Mouse (Mus musculus): Measurements from ENCODE around the gene Mdm2.

The Mdm2 gene

DNA sequence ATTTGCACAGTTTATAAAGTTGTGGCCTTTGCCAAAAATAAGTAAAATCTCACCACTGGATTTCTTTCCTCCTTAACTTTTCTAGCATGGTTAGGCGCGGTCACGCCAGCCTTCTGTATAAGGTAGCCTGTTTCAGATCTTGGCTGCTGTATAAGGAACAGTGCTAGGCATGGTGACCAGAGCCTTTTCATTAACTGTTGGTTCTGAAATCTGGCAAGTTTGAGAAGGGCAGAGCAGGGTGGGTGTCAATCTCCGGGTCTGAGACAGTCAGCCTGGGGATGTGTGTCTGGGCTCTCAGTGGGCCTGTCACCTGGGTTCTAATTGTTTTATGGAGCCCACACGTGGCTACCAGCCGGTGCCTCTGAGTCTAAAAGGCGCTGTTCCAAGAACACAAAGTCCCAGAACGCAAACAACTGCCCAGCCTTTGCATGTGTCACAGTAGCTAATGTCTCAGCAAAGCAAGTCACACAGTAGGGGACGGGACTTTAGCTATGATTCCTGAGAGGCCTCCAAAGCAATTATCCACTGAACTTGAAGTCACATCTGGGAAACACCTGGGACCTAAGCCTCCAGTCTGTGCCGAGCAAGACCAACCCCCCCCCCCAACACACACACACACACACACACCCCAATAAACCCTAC lies 41.0 kb downstream of the Mdm2 start:
- no peak for DNase-seq (ENCODE audit: low read depth)

DNA sequence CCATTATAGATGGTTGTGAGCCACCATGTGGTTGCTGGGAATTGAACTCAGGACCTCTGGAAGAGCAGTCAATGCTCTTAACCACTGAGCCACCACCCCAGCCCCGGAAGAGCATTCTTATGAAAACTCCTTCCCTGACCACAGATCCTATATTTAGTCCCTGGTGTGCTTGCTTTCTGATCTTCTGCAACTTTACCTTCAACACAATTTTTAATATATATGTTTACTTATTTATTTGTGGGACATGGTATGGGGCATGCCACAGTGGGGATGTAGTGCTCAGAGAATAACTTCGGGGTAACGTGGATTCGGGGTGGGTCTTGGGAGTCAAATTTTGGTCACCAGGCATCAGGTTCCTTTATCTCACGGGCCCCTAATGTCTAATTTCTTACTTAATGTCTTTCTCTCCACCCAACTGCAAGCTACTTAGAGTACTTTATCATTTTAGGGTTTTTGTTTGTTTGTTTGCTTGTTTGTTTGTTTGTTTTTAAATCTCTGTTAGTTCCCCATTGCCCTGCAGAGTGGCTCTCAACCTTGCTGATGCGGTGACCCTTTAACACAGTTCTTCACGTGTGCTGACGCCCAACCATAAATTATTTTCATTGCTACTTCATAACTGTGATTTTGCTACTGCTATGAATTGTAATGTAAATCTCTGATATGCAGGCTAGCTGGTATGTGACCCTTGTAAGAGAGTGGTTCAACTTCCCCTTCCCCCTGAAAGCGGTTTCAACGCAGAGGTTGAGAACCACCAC lies 41.8 kb downstream of the Mdm2 start:
- no peak for DNase-seq (ENCODE audit: low read depth)

DNA sequence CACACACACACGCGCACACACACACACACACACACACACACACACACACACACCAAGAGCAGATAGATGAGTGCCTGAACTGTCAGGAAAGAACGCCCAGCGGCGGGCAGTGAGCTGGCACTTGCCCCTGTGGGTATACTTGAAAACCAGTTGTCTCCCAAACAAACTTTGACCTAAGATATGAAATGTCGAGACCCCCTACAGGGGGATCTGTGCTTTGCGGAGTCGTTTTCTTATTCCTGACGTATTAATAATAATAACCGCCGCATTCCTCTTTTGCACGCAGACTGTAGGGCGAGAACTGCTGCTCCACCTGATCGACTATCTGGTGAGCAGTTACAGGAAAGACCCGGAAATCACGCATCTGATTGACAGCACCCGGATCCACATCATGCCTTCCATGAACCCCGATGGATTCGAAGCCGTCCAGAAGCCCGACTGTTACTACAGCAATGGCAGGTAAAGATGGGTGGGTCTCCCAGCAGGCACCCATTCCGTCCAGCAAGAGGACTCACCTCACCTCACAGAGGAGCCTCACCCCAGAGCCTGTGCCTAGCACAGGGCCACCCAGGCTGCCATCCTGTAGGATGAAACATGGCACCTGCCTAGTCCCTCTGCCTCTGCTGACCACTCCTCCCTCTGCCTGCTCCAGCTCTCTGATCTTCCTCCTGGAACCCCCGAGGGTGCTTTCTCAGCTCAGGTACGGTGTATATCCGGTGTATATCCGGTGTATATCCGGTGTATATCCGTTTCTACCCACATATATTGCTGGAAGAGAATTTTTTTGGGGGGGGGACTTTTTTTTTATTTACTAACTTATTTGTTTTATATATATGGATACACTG lies 42.7 kb downstream of the Mdm2 start:
- DNase-seq (ENCODE audit: low read depth), result no peak

DNA sequence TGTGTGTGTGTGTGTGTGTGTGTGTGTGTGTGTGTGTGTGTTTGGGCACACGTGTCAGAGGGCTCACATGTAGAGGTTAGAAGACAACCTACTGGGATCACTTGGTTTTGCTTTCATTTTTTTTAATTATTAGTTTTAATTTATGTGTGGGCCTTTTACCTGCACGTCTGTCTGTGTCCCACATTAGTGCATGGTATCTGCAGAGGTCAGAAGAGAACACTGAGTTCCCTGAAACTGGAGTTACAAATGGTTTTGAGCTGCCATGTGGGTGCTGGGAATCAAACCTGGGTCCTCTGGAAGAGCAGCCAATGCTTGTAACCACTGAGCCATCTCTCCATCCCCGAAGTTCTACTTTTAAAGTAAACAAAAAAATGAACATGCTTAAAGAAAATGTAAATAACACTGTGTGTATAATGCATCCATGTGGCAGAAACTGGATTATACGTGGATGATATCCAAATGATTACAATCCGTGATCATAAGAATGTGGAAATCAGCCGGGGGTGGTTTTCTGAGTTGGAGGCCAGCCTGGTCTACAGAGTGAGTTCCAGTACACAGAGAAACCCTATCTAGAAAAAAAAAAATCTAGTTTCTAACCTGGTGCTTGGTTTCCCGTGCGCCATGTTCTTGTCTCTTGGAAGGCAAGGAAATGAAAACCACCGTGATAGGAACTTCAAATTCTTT lies 43.5 kb downstream of the Mdm2 start:
- no peak for DNase-seq (ENCODE audit: low read depth)

DNA sequence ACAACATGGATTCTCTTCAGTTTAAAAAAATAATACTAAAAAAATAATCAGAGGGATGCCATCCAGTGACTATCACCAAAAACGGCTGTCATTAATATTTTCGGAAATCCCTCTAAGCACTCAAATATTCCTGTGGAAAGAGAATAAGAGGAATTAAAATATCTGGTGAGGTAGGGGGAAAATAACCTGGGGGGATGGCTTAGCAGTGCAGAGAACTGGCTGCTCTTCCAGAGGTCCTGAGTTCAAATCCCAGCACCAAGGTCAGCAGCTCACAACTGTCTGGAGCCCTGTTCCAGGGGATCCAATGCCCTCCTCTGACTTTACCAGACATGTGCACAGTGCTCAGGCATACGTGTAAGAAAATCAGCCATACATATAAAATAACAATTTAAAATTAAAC lies 44.2 kb downstream of the Mdm2 start:
- no peak for DNase-seq (ENCODE audit: low read depth)

DNA sequence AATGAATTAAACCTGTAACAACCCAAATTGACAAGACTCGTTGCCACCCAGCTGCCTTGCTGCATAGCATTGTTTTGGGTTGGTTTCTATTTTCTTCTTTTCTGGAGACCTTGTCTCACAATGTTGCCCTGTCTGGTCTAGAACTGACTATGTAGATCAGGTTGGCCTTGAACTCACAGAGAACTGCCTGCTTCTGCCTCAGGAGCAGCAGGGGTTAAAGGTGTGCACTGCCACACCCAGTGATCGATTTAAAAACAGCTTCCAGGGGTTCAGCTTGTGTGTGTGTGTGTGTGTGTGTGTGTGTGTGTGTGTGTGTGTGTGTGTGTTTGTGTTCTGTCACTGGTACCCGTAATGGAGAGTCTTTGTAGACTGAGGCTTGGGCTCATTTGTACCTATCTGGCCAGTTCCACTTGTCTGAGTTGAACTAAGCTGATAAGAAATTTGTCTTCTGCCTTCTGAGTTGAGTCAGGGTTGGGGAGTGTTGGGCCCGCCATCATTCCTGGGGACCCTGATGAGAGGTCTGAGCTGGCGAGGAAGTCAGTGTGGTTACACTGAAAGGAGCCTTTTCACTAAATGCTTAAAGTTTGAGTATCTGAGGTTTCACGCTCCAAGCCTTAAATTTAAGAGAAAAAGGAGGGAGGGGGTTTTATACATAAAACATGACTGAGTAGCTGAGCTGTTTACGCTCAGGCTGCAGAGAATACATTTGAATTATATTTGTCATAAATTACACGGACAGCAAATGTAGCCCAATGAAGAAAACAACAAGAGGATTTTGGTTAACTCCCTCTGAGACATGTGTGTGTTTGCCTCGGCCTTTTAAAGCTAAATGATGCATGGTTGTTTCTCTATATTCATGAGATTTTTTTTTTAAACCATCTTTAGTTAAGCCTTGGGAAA lies 44.9 kb downstream of the Mdm2 start:
- DNase-seq (ENCODE audit: low read depth), result no peak

DNA sequence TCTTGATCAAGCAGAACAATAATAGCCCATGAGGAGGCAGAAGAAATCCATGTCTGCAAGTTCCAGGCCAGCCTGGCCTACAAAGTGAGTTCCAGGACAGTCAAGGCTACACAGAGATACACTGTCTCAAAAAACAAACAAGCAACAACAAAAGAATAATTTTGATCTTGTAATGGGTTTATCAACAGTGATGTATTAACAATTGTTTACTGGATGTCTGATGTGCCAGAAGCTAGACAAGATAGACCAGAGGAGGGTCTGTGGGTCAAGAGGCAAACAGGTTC lies 45.7 kb downstream of the Mdm2 start:
- no peak for DNase-seq (ENCODE audit: low read depth)

DNA sequence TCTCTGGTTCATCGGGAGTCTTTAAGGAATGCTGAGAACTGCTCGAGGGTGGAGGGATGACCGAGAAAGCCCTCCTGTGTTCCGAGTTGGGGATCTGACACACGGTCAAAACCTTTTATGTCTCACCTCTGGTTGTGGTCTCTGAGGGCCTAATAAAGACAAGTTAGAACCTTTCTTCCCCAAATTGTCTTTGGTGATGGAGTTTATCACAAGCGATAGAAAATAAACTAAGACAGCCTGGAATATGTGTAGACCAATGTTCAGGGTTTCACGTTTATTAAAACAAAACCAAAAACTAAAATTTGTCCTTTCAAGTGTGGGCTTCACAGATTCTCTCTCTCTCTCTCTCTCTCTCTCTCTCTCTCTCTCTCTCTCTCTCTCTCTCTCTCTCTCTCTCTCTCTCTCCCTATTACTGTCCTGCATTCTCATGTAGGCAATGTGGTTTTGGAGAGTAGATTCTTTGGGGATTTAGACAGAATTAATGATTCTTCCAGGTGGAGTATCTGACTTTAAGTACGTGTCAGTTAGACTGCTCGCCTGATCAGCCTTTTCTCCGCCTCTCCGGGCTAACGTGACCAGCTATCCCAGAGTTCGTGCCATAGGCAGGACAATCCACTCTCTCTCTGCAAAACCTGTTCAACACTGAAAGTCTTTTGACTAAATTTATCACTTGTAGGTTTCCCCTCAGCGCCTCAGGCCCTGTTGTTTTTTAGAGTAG lies 46.2 kb downstream of the Mdm2 start:
- DNase-seq (ENCODE audit: low read depth), result no peak

DNA sequence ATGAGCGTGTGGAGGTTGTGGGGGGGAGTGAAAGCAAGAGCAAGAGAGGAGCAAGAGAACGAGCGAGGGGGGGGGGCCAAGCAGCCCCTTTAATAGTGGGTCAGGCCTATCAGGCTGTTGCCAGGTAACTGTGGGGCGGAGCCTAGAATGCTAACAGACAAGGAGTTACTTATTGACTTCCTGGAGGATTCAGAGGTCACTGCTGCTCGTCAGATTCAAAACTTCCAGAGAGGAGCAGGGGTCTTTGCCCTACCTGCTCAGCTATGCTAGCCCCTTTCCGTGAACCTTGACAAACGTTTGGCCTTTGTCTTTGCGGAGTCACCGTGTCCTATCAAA lies 46.7 kb downstream of the Mdm2 start:
- no peak for DNase-seq (ENCODE audit: low read depth)

DNA sequence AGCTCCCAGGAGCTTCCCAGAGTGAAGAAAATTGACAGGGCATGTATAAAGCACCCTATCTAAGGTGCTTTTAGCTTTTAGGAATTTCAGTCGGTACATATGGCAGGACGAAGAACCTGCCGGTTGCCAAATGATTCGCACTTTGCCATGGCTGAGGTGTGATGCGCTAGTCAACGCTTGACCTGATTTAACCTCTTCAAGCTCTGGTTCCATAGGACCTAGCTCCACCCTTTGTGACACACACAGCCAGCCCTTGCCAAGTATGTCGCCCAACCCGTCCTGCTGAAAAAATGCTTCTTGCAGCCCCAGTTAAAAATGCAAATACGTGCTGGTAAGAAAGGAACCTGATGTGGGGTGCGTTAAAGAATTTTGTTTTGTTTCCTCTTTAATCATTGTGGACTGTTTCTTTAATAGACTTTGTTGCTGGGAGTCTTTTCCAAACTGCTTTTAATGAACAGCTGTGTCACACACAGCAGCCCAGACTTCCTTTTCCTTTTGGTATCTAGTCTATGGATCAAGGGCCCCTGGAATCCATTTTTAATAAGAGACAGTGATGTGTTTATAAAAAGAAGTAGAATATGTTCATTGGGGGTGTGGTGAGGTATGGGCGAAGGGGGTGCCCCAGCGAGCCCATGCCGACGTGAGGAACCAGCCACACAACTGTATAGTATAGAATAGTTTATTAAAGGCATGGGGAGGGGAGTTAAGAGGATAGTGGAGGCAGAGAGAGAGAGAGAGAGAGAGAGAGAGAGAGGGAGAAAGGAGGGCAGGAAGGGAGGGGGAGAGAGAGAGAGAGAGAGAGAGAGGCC lies 47.3 kb downstream of the Mdm2 start:
- DNase-seq (ENCODE audit: low read depth), result no peak

DNA sequence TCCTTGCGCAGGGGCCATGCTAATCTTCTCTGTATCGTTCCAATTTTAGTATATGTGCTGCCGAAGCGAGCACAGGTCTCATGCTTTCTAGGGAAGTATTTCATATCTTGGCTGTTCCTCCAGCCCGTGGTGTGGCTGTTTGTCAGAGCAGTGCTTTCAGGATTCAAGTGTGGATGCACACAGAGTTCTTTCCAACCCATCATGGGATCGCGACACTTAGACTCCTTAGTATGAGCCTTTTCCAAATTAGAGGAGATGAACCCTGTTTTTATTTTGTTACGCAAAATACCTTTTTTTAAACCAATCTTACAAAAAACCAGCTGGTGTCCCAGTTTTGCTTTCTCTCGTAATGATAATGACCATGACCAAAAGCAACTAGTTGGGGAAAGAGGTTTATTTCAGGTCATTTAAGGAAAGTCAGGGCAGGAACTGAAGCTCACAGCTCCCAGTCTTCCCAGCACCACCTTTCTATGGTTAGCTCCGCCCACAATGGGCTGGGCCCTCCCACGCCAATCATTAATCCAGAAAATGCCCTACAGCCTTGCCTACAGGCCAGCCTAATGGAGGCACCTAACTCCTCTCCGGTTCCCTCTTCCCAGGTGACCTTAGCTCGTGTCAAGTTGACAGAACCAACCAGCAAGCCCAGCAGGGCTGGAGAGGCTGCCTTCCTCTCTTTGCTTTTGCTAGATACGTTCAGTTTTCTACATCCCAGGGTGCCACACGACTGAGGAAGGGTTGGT lies 48.1 kb downstream of the Mdm2 start:
- DNase-seq (ENCODE audit: low read depth), result no peak

DNA sequence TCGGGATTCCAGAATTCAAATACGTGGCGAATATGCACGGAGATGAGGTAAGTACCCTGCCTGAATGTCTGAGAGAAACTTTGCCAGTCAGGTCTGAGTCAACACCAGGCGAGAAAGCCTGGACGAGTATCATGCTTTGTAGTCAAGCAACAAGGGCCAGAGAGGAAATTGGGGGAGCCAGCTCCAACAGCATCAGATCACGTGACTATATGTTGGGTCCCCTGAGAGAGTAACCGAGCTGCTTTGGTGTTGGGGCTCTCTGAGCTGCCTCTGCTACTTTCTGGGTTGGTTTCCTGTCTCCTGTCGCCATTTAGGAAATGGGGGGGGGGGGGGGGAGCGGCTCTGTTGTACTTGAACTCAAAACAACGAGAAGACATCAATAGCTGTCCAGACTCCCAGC lies 50.7 kb downstream of the Mdm2 start:
- DNase-seq (ENCODE audit: low read depth), result no peak

DNA sequence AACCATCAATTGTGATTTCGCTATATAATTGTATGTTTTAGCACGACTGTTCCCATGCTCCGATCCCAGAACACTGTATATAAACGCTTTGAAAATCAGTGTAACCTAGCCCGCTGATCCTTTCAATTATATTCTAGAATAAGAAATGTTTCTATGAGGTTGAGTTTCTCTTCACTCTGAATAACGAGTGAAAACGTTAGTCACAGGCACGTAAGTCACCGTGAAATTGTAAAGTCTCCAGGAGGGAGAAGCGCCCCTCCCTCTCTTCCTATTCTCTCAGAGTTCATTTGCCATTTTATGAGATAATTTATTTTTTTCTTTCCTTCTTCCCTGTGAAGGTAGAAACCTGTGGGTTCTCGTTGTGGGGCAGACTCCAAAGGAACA lies 51.1 kb downstream of the Mdm2 start:
- no peak for DNase-seq (ENCODE audit: low read depth)

DNA sequence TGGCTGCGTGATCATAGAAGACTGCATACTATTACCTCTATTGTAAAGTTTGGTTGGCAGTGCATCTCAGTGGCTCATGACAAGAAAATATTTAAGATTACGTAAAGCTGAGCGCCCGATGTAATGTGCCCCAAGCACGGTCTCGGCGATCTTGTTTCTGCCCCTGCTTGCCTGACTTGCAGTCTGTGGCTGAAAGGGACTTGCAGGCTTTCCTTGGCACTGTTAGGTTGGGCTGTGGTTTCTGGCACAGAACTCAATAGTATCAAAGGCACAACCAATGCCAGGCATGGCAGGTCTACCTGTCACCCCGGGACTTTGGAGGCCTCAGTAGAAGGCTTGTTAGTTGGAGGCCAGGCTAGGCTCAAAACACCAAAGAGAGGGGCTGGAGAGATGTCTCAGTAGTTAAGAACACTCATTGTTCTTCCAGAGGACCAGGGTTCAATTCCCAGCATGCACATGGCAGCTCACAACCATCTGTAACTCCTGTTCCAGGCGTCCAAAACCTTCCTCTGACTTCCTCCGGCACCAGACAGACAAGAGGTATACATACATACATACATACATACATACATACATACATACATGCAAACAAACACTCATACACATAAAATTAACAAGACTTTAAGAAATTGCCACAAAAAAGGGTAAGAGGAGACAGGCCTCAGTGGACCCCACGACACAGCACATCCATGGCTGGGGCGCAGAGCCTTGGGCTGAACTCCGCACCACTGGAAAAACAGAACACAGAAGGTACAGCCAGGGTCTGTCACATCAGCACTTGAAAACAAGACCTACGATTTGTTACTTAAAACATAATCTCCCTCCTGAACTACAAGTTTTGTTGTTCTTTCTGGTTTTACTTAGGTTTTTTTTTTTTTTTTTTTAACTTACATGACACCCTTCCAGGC lies 51.8 kb downstream of the Mdm2 start:
- DNase-seq (ENCODE audit: low read depth), result no peak

DNA sequence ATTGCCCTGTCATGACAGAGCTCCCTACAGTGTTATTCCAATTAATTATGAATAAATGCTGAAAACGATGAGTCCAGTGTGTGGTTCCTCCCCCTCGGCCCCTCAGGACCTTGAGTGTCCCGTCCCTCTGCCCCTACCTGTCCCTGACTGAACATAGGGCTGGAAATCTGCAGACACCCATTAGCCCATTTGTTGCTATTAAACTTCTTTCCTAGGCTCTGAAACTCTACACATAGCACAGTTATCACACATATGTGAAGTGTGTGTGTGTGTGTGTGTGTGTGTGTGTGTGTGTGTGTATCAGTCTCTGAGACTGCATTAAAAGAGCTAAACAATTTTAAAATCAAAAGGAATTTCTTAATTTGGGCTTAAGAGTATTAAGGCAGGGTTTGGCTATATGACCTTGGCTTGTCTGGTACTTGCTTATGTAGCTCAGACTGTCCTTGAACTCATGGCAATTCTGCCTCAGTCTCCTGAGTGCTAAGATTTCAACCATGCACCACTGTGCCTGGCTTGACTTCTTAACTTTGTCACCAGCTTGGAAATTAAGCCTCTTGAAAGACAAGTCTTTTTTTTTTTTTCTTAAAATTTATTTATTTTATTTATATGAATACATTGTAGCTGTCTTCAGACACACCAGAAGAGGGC lies 52.8 kb downstream of the Mdm2 start:
- DNase-seq (ENCODE audit: low read depth), result no peak

DNA sequence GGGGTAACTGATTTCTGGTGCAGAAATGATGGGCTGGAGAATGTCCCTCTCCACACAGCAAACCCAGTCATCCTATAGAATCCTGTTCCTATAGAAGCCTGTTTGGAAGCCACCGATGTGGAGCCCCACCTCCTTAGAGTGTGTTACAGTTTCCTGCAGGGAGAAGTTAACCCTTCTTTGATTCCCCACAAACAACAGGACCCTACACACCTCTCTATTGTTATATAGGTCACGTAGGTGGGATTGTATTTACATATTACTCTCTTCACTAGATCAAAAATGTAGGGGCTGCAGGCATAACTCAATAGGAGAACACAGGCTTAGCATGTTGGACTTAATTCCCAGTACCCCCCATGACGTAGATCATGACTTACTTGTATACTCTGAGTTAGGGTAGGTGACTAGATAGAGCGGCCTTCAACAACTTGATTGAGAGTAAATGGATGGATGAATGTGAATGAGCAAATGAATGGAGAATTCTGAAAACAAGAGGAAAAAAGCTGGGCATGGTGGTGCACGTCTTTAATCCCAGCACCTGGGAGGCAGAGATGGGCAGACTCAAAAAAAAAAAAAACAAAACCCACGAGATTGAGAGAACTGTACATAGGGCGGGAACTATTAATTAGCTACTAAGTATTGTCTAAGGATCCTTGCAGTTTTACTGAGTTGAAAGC lies 53.4 kb downstream of the Mdm2 start:
- DNase-seq (ENCODE audit: low read depth), result no peak

DNA sequence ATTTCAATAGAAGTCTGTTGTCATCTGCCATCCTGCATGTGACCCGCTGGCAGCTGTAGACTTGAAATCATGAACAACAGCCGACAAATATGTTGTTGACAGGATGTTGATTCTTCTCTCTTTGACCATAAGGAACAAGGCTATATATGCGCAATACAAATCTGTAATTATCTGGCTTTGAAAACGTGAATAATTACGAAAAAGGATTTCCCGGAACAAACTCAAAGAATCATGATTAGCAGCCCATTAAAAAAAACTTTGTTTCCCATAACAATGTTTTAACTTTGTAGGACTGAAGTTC lies 53.9 kb downstream of the Mdm2 start:
- DNase-seq (ENCODE audit: low read depth), result no peak
